Mouse (Mus musculus): Measurements from ENCODE around the gene Scfd2.
A peak's percentile ranks its signal among the peaks of the same experiment; 100 is the strongest.

The Scfd2 gene

GRCm38 (mm10) chr5:74240926-74241680 is 290.5 kb downstream of the Scfd2 start:
- peak; percentile 78 for DNase-seq (ENCODE audit: extremely low spot score)

DNA sequence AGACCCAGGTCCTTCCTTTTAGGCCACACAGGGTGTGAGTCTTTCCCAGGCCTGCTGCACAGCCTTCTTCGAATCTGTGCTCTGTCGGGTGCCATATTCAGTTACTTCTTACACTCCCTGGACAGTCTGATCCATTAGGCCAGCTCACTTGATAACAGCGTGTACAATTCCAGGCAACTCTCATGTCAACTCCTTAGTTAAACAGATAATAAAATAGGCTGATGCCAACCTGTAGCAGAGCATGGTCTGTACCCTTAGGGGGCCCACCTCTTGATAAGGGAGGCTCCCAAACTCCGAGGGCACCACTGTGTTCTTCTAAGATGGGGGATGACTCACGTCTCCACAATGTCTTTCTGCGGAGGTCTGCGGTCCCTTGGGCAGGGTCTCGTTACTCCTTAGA is 291.3 kb downstream of the Scfd2 start:
- no peak for DNase-seq (ENCODE audit: extremely low spot score)

DNA sequence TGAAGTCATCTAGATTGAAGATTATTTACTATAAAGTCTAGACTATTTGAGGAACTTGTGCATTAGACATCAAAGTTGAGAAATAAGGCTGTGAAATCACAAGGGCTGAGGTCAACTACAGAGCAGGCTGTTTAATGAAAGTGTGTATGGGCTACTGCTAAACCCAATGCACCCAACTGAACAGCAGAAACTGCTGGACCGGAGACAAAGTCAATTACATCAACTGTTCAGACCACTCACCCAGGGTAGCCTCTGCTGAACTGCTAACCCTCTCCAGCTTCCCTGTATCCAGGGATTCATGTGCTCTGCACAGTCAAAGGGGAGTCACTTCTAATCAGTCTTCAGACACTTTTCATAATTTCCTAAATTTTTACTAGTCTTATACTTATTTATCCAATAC is 292.2 kb downstream of the Scfd2 start:
- DNase-seq (ENCODE audit: extremely low spot score), result no peak

DNA sequence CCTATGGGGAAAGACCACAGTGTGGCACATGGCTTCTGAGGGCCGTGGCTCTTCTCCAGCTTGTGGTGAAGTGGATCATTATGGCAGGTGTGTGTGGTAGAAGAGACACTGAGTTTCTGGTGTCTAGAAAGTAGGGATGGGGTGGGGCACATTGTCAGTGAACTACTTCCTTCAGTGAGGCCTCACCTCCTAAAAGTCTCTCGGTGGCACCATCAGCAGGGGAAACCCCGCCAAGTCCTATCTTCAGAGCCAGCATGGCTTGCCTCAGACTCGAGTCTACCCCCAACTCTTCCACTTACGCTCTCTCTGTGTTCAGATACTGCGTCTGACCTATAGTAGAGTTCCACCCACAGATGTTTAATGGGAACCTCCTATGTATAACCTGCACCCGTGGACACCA is 297.8 kb downstream of the Scfd2 start:
- DNase-seq (ENCODE audit: extremely low spot score), result no peak

GRCm38 (mm10) chr5:74230525-74230924 is 301.0 kb downstream of the Scfd2 start:
- no peak for DNase-seq (ENCODE audit: extremely low spot score)

- DNase-seq (ENCODE audit: extremely low spot score), result no peak
These were observed 301.7 kb downstream of the Scfd2 start for GRCm38 (mm10) chr5:74229775-74230413.

GRCm38 (mm10) chr5:74228938-74229337 is 302.6 kb downstream of the Scfd2 start:
- no peak for DNase-seq (ENCODE audit: extremely low spot score)

DNA sequence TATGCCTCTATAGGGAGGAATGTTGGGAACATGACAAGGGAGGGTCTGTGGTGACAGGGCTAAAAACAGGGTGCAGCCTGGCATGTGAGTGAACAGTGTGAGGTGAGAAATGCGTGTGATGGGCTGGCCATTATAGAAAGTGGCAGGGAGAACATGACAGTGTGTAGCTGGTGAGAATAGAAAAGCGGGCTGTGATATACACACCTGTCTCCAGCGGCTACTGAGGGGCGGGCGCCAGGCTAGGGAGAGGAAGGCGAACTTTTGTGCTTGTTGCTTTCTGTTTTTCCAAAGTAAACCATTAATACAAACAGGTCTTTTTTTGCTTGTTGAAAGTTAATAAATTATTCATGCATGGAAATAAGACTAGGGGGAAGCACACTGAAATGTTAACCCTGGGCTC is 304.2 kb downstream of the Scfd2 start:
- no peak for DNase-seq (ENCODE audit: extremely low spot score)

- DNase-seq (ENCODE audit: extremely low spot score), result no peak
These were observed 305.4 kb downstream of the Scfd2 start for GRCm38 (mm10) chr5:74226183-74226582.

GRCm38 (mm10) chr5:74224480-74224879 is 307.1 kb downstream of the Scfd2 start:
- DNase-seq (ENCODE audit: extremely low spot score), result no peak

GRCm38 (mm10) chr5:74222626-74223025 is 308.9 kb downstream of the Scfd2 start:
- no peak for DNase-seq (ENCODE audit: extremely low spot score)

- no peak for DNase-seq (ENCODE audit: extremely low spot score)
These were observed 313.0 kb downstream of the Scfd2 start for GRCm38 (mm10) chr5:74218524-74218923.

DNA sequence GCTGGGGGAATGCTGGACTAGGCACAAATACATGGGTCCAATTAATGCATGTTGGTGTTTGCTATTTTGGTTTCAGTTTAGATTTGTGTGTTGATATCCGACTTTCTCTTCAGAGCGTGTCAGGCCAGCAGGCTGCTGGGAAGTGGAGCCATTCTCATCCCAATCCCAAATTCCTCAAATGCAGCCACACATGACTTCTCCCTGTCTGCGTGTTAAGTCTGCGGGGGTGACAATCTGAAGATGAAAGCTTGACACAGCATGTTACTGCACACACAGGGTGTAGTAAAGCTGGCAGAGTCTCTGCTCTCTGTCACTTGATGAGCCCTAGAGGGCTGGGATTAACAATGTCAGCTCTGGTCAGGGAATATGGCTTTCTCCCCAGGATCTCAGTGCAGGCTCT is 316.4 kb downstream of the Scfd2 start:
- DNase-seq (ENCODE audit: extremely low spot score), result no peak

- peak; percentile 66 for DNase-seq (ENCODE audit: extremely low spot score)
These were observed 317.0 kb downstream of the Scfd2 start for GRCm38 (mm10) chr5:74214501-74215110.

GRCm38 (mm10) chr5:74211346-74211745 is 320.2 kb downstream of the Scfd2 start:
- no peak for DNase-seq (ENCODE audit: extremely low spot score)

DNA sequence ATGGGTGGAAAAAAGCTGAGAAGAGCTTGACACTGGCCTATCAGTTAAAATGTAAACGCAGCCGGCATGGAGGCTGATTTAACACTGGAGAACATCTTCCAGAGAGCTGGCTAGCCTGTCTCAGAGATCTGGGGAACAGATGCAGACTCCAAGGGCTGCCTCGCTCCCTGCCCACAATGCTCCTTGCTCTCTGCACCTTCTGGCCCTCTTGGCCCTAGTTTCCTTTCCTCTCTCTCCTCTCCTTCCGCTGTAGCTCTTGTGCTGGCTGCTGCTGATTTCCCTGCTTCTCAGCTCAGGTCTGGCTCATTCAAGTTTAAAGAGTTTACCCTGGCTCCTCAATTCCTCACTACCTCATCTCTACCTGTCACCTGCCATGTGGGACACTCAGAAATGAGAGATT is 321.9 kb downstream of the Scfd2 start:
- no peak for DNase-seq (ENCODE audit: extremely low spot score)

- no peak for DNase-seq (ENCODE audit: extremely low spot score)
These were observed 323.1 kb downstream of the Scfd2 start for GRCm38 (mm10) chr5:74208438-74208837.

DNA sequence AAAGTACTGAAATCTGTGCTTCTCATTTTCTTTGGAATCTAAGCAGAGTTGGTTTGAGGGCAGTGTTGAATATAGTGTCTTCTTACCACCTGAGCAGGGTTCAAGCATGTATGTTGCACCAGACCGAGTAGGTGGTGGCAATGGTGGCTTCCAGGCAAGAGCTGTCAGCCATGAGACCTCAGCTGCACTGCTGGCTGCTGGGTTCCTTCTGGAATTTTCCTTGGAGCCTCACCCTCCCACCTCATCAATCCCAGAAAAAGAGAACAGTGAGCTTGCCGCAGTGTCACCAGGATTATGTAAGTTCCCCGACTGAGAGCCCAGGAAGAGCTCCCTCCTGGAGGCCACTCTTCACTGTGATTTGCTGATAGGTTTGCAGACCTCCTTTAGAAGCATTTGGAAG is 324.4 kb downstream of the Scfd2 start:
- no peak for DNase-seq (ENCODE audit: extremely low spot score)

DNA sequence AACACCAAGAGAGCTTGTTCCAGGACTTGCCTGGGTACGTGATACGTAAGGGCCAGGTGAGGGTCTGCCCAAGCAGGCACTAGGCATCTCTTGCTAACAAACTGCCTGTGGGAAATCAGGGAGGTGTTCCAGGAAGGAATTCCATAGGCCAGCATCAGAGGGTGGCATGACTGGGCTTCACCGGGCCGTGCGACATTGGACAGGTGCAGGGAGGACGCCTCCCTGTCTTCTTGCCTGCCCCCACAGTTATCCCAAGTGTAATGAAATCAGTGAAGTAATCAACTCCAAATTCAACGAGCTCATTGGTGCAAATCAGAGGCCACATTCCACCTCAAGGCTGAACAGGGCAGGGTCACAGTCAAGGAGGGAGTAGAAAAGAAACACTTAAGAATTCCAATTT is 324.9 kb downstream of the Scfd2 start:
- no peak for DNase-seq (ENCODE audit: extremely low spot score)

GRCm38 (mm10) chr5:74206038-74206437 is 325.5 kb downstream of the Scfd2 start:
- no peak for DNase-seq (ENCODE audit: extremely low spot score)

DNA sequence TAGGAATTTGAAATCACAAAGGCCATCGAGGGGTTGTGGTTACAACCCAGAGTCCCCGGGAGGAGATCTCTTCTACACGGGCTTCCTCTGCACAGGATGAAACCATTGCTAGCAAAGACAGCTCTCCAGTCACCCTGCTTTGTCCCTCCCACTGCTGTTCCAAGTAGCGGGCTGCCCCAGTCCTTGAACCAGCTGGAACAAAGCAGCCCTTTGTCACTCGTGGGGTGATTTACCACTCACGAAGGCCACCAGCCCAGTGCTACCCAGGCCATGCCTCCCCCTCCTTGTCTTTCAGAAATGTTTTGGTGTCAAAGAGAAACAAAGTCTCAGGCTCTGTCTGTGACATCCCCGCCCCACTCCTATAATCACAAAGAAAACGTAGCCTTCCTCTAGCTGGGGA is 326.1 kb downstream of the Scfd2 start:
- DNase-seq (ENCODE audit: extremely low spot score), result no peak

GRCm38 (mm10) chr5:74204465-74204864 is 327.1 kb downstream of the Scfd2 start:
- no peak for DNase-seq (ENCODE audit: extremely low spot score)

GRCm38 (mm10) chr5:74202515-74202914 is 329.0 kb downstream of the Scfd2 start:
- DNase-seq (ENCODE audit: extremely low spot score), result no peak

Data from embryo, embryonic 9.5 days (tissue).